Mouse (Mus musculus): ENCODE results near the gene Olfr524. TPM values are rescaled to one million over a fixed set of nuclear protein-coding genes. Genes with fewer than 3 reads are reported as not detected.

The Olfr524 gene
- not detected for total RNA-seq (2023)

GRCm38 (mm10) chr7:140205864-140206263, at the start of gene Olfr524:
Gene Olfr524 (minus strand): TSS chr7:140205964.

GRCm38 (mm10) chr7:140247216-140247615, 41.5 kb upstream of the Olfr524 start, which contains the start of gene 5830411N06Rik:
Gene 5830411N06Rik (plus strand): TSS chr7:140247284.

GRCm38 (mm10) chr7:140217967-140218366, 12.2 kb upstream of the Olfr524 start, which contains the start of gene Cd163l1:
Gene Cd163l1 (plus strand): TSS chr7:140218267.

GRCm38 (mm10) chr7:140172936-140173335, 32.8 kb downstream of the Olfr524 start, which contains the start of gene Olfr523:
Gene Olfr523 (plus strand): TSS chr7:140173217.

GRCm38 (mm10) chr7:140164664-140165063, 41.1 kb downstream of the Olfr524 start, which contains the start of gene Olfr522:
Gene Olfr522 (minus strand): TSS chr7:140164764.

GRCm38 (mm10) chr7:140154218-140154927, 51.4 kb downstream of the Olfr524 start, which contains the start of gene Sprn:
Gene Sprn (minus strand): TSS chr7:140154877.

Other genes starting within 250 kb of the Olfr524 start
- not detected for gene 6430531B16Rik, start 227.2 kb downstream of the Olfr524 start, total RNA-seq (2023)
- gene Adam8, start 213.4 kb downstream of the Olfr524 start, total RNA-seq (2023) = 3.3 TPM
- 36.5 TPM for gene Zfp511, start 169.6 kb downstream of the Olfr524 start, total RNA-seq (2023)
- gene Tubgcp2, start 169.3 kb downstream of the Olfr524 start, total RNA-seq (2023) = 24.5 TPM
- gene Msx3, start 156.9 kb downstream of the Olfr524 start, total RNA-seq (2023) = not detected
- gene Caly, start 123.4 kb downstream of the Olfr524 start, total RNA-seq (2023) = not detected
- not detected for gene Prap1, start 112.6 kb downstream of the Olfr524 start, total RNA-seq (2023)
- 8.1 TPM for gene Fuom, start 103.5 kb downstream of the Olfr524 start, total RNA-seq (2023)
- 6.0 TPM for gene Paox, start 90.2 kb downstream of the Olfr524 start, total RNA-seq (2023)
- gene Echs1, start 89.5 kb downstream of the Olfr524 start, total RNA-seq (2023) = 32.8 TPM
- 11.8 TPM for gene Mtg1, start 68.4 kb downstream of the Olfr524 start, total RNA-seq (2023)
- gene Sprn, start 51.1 kb downstream of the Olfr524 start, total RNA-seq (2023) = not detected
- not detected for gene Olfr522, start 41.2 kb downstream of the Olfr524 start, total RNA-seq (2023)
- gene Olfr523, start 32.7 kb downstream of the Olfr524 start, total RNA-seq (2023) = not detected
- not detected for gene Cd163l1, start 12.3 kb upstream of the Olfr524 start, total RNA-seq (2023)
- gene 5830411N06Rik, start 41.3 kb upstream of the Olfr524 start, total RNA-seq (2023) = 0.32 TPM
- gene Olfr525, start 114.9 kb upstream of the Olfr524 start, total RNA-seq (2023) = not detected
- gene Olfr527, start 128.1 kb upstream of the Olfr524 start, total RNA-seq (2023) = not detected
- not detected for gene Olfr60, start 155.7 kb upstream of the Olfr524 start, total RNA-seq (2023)
- gene Olfr530, start 170.4 kb upstream of the Olfr524 start, total RNA-seq (2023) = not detected
- not detected for gene Olfr531, start 197.0 kb upstream of the Olfr524 start, total RNA-seq (2023)
- gene Olfr532, start 215.7 kb upstream of the Olfr524 start, total RNA-seq (2023) = not detected

Measured in CD4-positive naive resting alpha-beta T cell, adult 76 days (primary cell).